Mouse (Mus musculus) T-helper 1 cell (primary cell): Measurements from ENCODE around the gene Tnfsf13.

ENCODE experiments used
- in situ Hi-C: fragments of 300-600 bp; cut with MboI, MseI; formaldehyde crosslinking; loops from one replicate; pipeline ENCODE4 v1.15.1; 2025; ENCODE audit warnings: high pct_unique_total_duplicates

The Tnfsf13 gene

GRCm38 (mm10) chr11:69655264-69656064 is 30.1 kb downstream of the Tnfsf13 start, which contains the start of gene Sox15:
TSS of gene Sox15 (plus strand) at chr11:69655314.
- in situ Hi-C loops = no loop called here

GRCm38 (mm10) chr11:69654760-69655159 is 30.8 kb downstream of the Tnfsf13 start:
- in situ Hi-C loops = no loop called here

- in situ Hi-C loops = no loop called here
Measured at GRCm38 (mm10) chr11:69653399-69653798, 32.2 kb downstream of the Tnfsf13 start.

GRCm38 (mm10) chr11:69645860-69646259 is 39.7 kb downstream of the Tnfsf13 start:
- in situ Hi-C loops = no loop called here

- in situ Hi-C loops = no loop called here
Measured at GRCm38 (mm10) chr11:69635471-69635870, 50.1 kb downstream of the Tnfsf13 start.

- in situ Hi-C loops = no loop called here
Measured at GRCm38 (mm10) chr11:69633128-69633866, 52.3 kb downstream of the Tnfsf13 start.
